Comparison of ENCODE assay signal across 17 mouse cellular contexts in genomic region chr1:4598425-4598824, GRCm38 (mm10).
"Had no signal": no experiment of that assay in that cellular context is flagged by ENCODE, and none has a peak within 500 bp of the region (broad histone marks: within the 10 kb centered on the region; RNA-seq: fewer than 3 reads in every experiment).

No protein-coding gene starts in this region.

- H3K27ac ChIP-seq: midbrain, embryonic 10.5 days; midbrain, embryonic 12.5 days; neural tube, embryonic 13.5 days; neural tube, embryonic 15.5 days; stomach, embryonic 15.5 days; stomach, postnatal 0 days had no signal

- H3K9me3 ChIP-seq: midbrain, embryonic 10.5 days; midbrain, embryonic 12.5 days; neural tube, embryonic 13.5 days; neural tube, embryonic 15.5 days; stomach, embryonic 15.5 days had no signal

- H3K4me2 ChIP-seq: lung, embryonic 14.5 days; midbrain, embryonic 12.5 days; neural tube, embryonic 13.5 days; neural tube, embryonic 15.5 days; stomach, embryonic 15.5 days had no signal

- H3K27me3 ChIP-seq: midbrain, embryonic 12.5 days; neural tube, embryonic 13.5 days; neural tube, embryonic 15.5 days; stomach, embryonic 15.5 days had no signal

- H3K4me3 ChIP-seq: midbrain, embryonic 10.5 days; midbrain, embryonic 12.5 days; myocyte; neural tube, embryonic 13.5 days; neural tube, embryonic 15.5 days; stomach, embryonic 15.5 days had no signal

- H3K4me1 ChIP-seq: midbrain, embryonic 10.5 days; midbrain, embryonic 12.5 days; neural tube, embryonic 13.5 days; neural tube, embryonic 15.5 days; stomach, embryonic 15.5 days had no signal

- H3K9ac ChIP-seq: lung, embryonic 14.5 days; midbrain, embryonic 12.5 days; neural tube, embryonic 13.5 days; neural tube, embryonic 15.5 days; stomach, embryonic 15.5 days had no signal

- H3K36me3 ChIP-seq: midbrain, embryonic 10.5 days; midbrain, embryonic 12.5 days; neural tube, embryonic 13.5 days; neural tube, embryonic 15.5 days; stomach, embryonic 15.5 days had no signal

- ATAC-seq: midbrain, embryonic 16.5 days had no signal

- DNase-seq: lung, adult 18-20 months; lung, embryonic 14.5 days; lung, postnatal 10 days; lung, postnatal 4 days; midbrain, embryonic 14.5 days; right cerebral cortex, postnatal 14 days; thymus, adult 2 months; thymus, postnatal 25 days; thymus, postnatal 4 days had no signal
